Mouse (Mus musculus): ENCODE measurements around the gene Sirt3. TPM values are rescaled to one million over a fixed set of nuclear protein-coding genes. Genes with fewer than 3 reads are reported as not detected.

Sirt3 gene
- polyA plus RNA-seq, 1 experiment: 17.9 TPM

DNA sequence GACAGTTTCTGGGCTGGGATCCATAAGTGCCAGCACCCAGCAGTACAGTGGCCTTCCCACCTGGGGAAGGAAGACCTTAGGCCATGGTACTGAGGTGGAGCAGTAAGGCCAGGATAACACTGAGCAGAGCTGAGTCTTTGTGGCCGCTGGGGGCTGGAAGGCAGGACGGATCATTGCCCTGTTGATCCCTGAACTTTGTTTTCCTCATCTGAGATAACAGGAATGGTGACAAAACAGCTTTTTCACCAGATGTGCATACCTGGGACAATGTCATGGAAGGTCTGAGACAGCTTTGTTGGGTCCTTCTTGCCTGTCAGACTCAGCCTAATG is 46.4 kb downstream of the Sirt3 start:
- no peaks in the 10 kb centered on the region for H3K9me3 ChIP-seq (replicated peaks; ENCODE audit: control insufficient read depth, insufficient read depth, low read length, poor library complexity, severe bottlenecking)
- peak overlapping the region; percentile 37 for H3K9ac ChIP-seq (ENCODE audit: low read depth, poor library complexity, severe bottlenecking)
- no peaks in the 10 kb centered on the region for H3K36me3 ChIP-seq (ENCODE audit: control insufficient read depth, insufficient read depth, low read length, poor library complexity, severe bottlenecking)
- no peak overlapping the region for H3K27ac ChIP-seq (ENCODE audit: insufficient read depth, low read length)
- H3K27me3 ChIP-seq (ENCODE audit: control insufficient read depth, insufficient read depth, low read length, poor library complexity, severe bottlenecking): no peaks in the 10 kb centered on the region
- H3K4me1 ChIP-seq (ENCODE audit: control insufficient read depth, insufficient read depth, low read length): peaks cover 2% of the 10 kb centered on the region
- H3K4me3 ChIP-seq (ENCODE audit: low read depth, low read length): peak overlapping the region; percentile 54
- no peak for TF ChIP-seq POLR2A (IDR thresholded peaks at IDR 0.05; ENCODE audit: insufficient read depth, low read length)
- no peak for TF ChIP-seq EP300 (IDR thresholded peaks at IDR 0.05; ENCODE audit: insufficient read depth, low read depth, low read length)
- no peak for TF ChIP-seq CTCF (IDR thresholded peaks at IDR 0.05; ENCODE audit: low read depth, low read length)

DNA sequence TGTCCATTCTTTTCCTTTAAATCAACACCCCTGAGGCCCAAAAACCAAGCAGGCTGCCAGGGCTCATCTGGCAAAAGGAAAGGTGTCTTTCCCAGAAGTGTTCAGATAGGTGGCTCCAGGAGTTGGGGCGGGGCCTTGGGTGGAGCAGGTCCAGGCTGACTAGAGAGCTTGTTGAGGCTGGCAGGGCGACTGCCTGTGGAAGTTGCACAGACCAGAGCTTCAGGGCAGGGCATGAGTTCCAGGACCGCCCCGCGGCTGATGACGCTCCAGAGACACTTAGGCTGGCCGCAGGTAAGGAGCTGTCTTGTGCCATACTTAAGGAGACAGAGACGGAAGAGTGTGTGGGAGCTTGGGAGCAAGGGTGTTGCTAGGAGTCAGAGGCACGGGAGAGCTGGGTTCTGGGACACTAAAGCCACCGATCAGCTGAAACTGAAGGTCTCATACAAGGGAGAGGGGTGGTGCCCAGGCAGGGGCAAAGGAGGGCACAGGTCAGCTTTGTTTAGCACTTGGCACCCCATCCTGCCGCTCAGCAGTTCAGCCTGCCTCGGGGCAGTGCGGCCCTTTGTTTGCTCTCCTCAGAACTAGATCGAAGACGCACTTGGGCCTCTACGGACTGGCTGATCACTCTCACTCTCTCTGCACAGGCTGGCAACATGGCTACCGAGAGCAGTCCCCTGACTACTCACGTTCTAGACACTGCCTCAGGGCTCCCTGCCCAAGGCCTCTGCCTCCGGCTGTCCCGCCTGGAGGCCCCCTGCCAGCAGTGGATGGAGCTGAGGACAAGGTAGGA is 46.9 kb downstream of the Sirt3 start, which contains the start of gene Urah:
TSS of gene Urah (plus strand) at position 51 of the 790 bp plus-strand sequence.
- peak within 1 kb of the TSS; percentile 54 for H3K4me3 ChIP-seq (ENCODE audit: low read depth, low read length)
- H3K27ac ChIP-seq (ENCODE audit: insufficient read depth, low read length): peak within 1 kb of the TSS; percentile 24; the same call in 1 of the 2 replicates
- peak within 1 kb of the TSS; percentile 37 for H3K9ac ChIP-seq (ENCODE audit: low read depth, poor library complexity, severe bottlenecking)
- H3K4me1 ChIP-seq (ENCODE audit: control insufficient read depth, insufficient read depth, low read length): peaks cover 2% of the 10 kb centered on the region
- H3K36me3 ChIP-seq (ENCODE audit: control insufficient read depth, insufficient read depth, low read length, poor library complexity, severe bottlenecking): no peaks in the 10 kb centered on the region
- no peaks in the 10 kb centered on the region for H3K9me3 ChIP-seq (replicated peaks; ENCODE audit: control insufficient read depth, insufficient read depth, low read length, poor library complexity, severe bottlenecking)
- TF ChIP-seq CTCF (IDR thresholded peaks at IDR 0.05; ENCODE audit: low read depth, low read length): no peak
- no peak for TF ChIP-seq EP300 (IDR thresholded peaks at IDR 0.05; ENCODE audit: insufficient read depth, low read depth, low read length)
- TF ChIP-seq POLR2A (IDR thresholded peaks at IDR 0.05; ENCODE audit: insufficient read depth, low read length): no peak
- H3K27me3 ChIP-seq (ENCODE audit: control insufficient read depth, insufficient read depth, low read length, poor library complexity, severe bottlenecking): no peaks in the 10 kb centered on the region

- no peaks in the 10 kb centered on the region for H3K27me3 ChIP-seq (ENCODE audit: control insufficient read depth, insufficient read depth, low read length, poor library complexity, severe bottlenecking)
- no peak overlapping the region for H3K9ac ChIP-seq (ENCODE audit: low read depth, poor library complexity, severe bottlenecking)
- H3K4me1 ChIP-seq (ENCODE audit: control insufficient read depth, insufficient read depth, low read length): peaks cover 2% of the 10 kb centered on the region
- H3K27ac ChIP-seq (ENCODE audit: insufficient read depth, low read length): no peak overlapping the region
- no peak for TF ChIP-seq CTCF (IDR thresholded peaks at IDR 0.05; ENCODE audit: low read depth, low read length)
- TF ChIP-seq EP300 (IDR thresholded peaks at IDR 0.05; ENCODE audit: insufficient read depth, low read depth, low read length): no peak
- no peak for TF ChIP-seq POLR2A (IDR thresholded peaks at IDR 0.05; ENCODE audit: insufficient read depth, low read length)
- no peaks in the 10 kb centered on the region for H3K9me3 ChIP-seq (replicated peaks; ENCODE audit: control insufficient read depth, insufficient read depth, low read length, poor library complexity, severe bottlenecking)
- H3K4me3 ChIP-seq (ENCODE audit: low read depth, low read length): no peak overlapping the region
- H3K36me3 ChIP-seq (ENCODE audit: control insufficient read depth, insufficient read depth, low read length, poor library complexity, severe bottlenecking): no peaks in the 10 kb centered on the region
Observed at GRCm38 (mm10) chr7:140833341-140833740, 48.8 kb downstream of the Sirt3 start.

GRCm38 (mm10) chr7:140831447-140831846 is 50.7 kb downstream of the Sirt3 start:
- Histone ChIP-seq H3K4me3 (ENCODE audit: low read depth, low read length) (no peak overlapping the region), H3K4me1 (ENCODE audit: control insufficient read depth, insufficient read depth, low read length) (peaks cover 2% of the 10 kb centered on the region), H3K36me3 (ENCODE audit: control insufficient read depth, insufficient read depth, low read length, poor library complexity, severe bottlenecking) (no peaks in the 10 kb centered on the region), H3K27me3 (ENCODE audit: control insufficient read depth, insufficient read depth, low read length, poor library complexity, severe bottlenecking) (no peaks in the 10 kb centered on the region), H3K27ac (ENCODE audit: insufficient read depth, low read length) (no peak overlapping the region), H3K9me3 (replicated peaks; ENCODE audit: control insufficient read depth, insufficient read depth, low read length, poor library complexity, severe bottlenecking) (no peaks in the 10 kb centered on the region), H3K9ac (ENCODE audit: low read depth, poor library complexity, severe bottlenecking) (no peak overlapping the region)
- TF ChIP-seq CTCF (IDR thresholded peaks at IDR 0.05; ENCODE audit: low read depth, low read length): no peak
- no peak for TF ChIP-seq POLR2A (IDR thresholded peaks at IDR 0.05; ENCODE audit: insufficient read depth, low read length)
- TF ChIP-seq EP300 (IDR thresholded peaks at IDR 0.05; ENCODE audit: insufficient read depth, low read depth, low read length): no peak

GRCm38 (mm10) chr7:140828171-140828881 is 53.8 kb downstream of the Sirt3 start:
- no peak overlapping the region for H3K27ac ChIP-seq (ENCODE audit: insufficient read depth, low read length)
- H3K36me3 ChIP-seq (ENCODE audit: control insufficient read depth, insufficient read depth, low read length, poor library complexity, severe bottlenecking): no peaks in the 10 kb centered on the region
- no peaks in the 10 kb centered on the region for H3K27me3 ChIP-seq (ENCODE audit: control insufficient read depth, insufficient read depth, low read length, poor library complexity, severe bottlenecking)
- H3K4me1 ChIP-seq (ENCODE audit: control insufficient read depth, insufficient read depth, low read length): no peaks in the 10 kb centered on the region
- TF ChIP-seq EP300 (IDR thresholded peaks at IDR 0.05; ENCODE audit: insufficient read depth, low read depth, low read length) (no peak), CTCF (IDR thresholded peaks at IDR 0.05; ENCODE audit: low read depth, low read length) (peak; percentile 20)
- H3K9ac ChIP-seq (ENCODE audit: low read depth, poor library complexity, severe bottlenecking): no peak overlapping the region
- H3K4me3 ChIP-seq (ENCODE audit: low read depth, low read length): no peak overlapping the region
- no peaks in the 10 kb centered on the region for H3K9me3 ChIP-seq (replicated peaks; ENCODE audit: control insufficient read depth, insufficient read depth, low read length, poor library complexity, severe bottlenecking)

DNA sequence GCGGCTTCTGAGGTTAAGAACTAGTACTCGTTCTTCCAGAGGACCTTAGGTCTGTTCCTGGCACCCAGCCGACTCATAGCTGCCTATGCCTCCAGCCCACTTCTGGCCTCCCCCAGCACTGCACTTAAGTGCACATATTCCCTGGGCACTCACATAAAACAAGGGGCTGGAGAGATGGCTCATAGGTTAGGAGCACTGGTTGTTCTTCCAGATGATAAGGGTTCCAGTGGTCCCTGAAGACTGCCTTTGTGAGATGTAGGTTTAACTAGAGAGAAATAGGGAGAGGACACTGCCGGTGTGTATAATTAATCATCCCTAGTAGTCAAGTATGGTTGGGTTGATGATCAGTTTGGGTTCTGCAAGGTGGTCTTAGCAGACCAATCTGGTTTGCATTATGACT is 59.4 kb downstream of the Sirt3 start:
- Histone ChIP-seq H3K9me3 (replicated peaks; ENCODE audit: control insufficient read depth, insufficient read depth, low read length, poor library complexity, severe bottlenecking) (no peaks in the 10 kb centered on the region), H3K27ac (ENCODE audit: insufficient read depth, low read length) (no peak overlapping the region), H3K9ac (ENCODE audit: low read depth, poor library complexity, severe bottlenecking) (no peak overlapping the region), H3K4me3 (ENCODE audit: low read depth, low read length) (no peak overlapping the region), H3K4me1 (ENCODE audit: control insufficient read depth, insufficient read depth, low read length) (peaks cover 1% of the 10 kb centered on the region), H3K36me3 (ENCODE audit: control insufficient read depth, insufficient read depth, low read length, poor library complexity, severe bottlenecking) (peaks cover 5% of the 10 kb centered on the region), H3K27me3 (ENCODE audit: control insufficient read depth, insufficient read depth, low read length, poor library complexity, severe bottlenecking) (no peaks in the 10 kb centered on the region)
- no peak for TF ChIP-seq POLR2A (IDR thresholded peaks at IDR 0.05; ENCODE audit: insufficient read depth, low read length)
- no peak for TF ChIP-seq EP300 (IDR thresholded peaks at IDR 0.05; ENCODE audit: insufficient read depth, low read depth, low read length)
- no peak for TF ChIP-seq CTCF (IDR thresholded peaks at IDR 0.05; ENCODE audit: low read depth, low read length)
